Mouse (Mus musculus) heart, embryonic 12.5 days (tissue): ENCODE measurements at regions not wholly inside any gene's neighbourhood (a gene's known extent, or its start where the extent isn't known, plus 50 kb on each side); places are given as distances from the start of the nearest gene placed in this dataset.

Source experiments
- ATAC-seq: fragments of 200-750 bp; cut with Nextera tagmentation; 2 replicates; pipeline ENCODE4 v1.8.0; 2017; ENCODE audit warnings: moderate TSS enrichment, moderate library complexity; ENCODE audit not compliant: insufficient number of reproducible peaks, low FRiP score
- H3K27ac ChIP-seq: fragments of 300-500 bp; sonication (generic); 2 replicates; pipeline ENCODE4 v1.5.1; 2016; ENCODE audit warnings: mild to moderate bottlenecking, moderate library complexity; ENCODE audit not compliant: poor library complexity, severe bottlenecking
- H3K27me3 ChIP-seq: fragments of 300-500 bp; sonication (generic); replicated peaks from 2 replicates; pipeline ENCODE4 v1.6.1; 2016; ENCODE audit warnings: mild to moderate bottlenecking, moderate library complexity
- H3K36me3 ChIP-seq: fragments of 300-500 bp; sonication (generic); 2 replicates; pipeline ENCODE4 v1.6.1; 2016; ENCODE audit warnings: mild to moderate bottlenecking, moderate library complexity
- H3K4me1 ChIP-seq: fragments of 300-500 bp; sonication (generic); replicated peaks from 2 replicates; pipeline ENCODE4 v1.6.1; 2016; ENCODE audit warnings: mild to moderate bottlenecking
- H3K4me2 ChIP-seq: fragments of 300-500 bp; sonication (generic); 2 replicates; pipeline ENCODE4 v1.6.1; 2016; ENCODE audit warnings: mild to moderate bottlenecking, moderate library complexity
- H3K4me3 ChIP-seq: fragments of 300-500 bp; sonication (generic); 2 replicates; pipeline ENCODE4 v1.5.1; 2016; ENCODE audit warnings: mild to moderate bottlenecking
- H3K9ac ChIP-seq: fragments of 300-500 bp; sonication (generic); 2 replicates; pipeline ENCODE4 v1.6.1; 2016; ENCODE audit warnings: mild to moderate bottlenecking, moderate library complexity
- H3K9me3 ChIP-seq: fragments of 300-500 bp; sonication (generic); replicated peaks from 2 replicates; pipeline ENCODE4 v1.6.1; 2016; ENCODE audit warnings: mild to moderate bottlenecking, moderate library complexity
- WGBS: fragments of 180-500 bp; shearing (Covaris S2); methylation state at CpG from one replicate; pipeline ENCODE4 v1.1.7; 2016; 5-methylcytosine and 5-hydroxymethylcytosine counted together

- ATAC-seq, result no peak
- WGBS, result 83% methylated on average over 3 of the region's 3 CpGs
- no peak overlapping the region for H3K4me3 ChIP-seq
- no peaks in the 10 kb centered on the region for H3K4me1 ChIP-seq
- H3K27me3 ChIP-seq, result no peaks in the 10 kb centered on the region
- no peaks in the 10 kb centered on the region for H3K36me3 ChIP-seq
- H3K4me2 ChIP-seq, result no peak overlapping the region
- H3K9ac ChIP-seq, result no peak overlapping the region
- no peak overlapping the region for H3K27ac ChIP-seq
- no peaks in the 10 kb centered on the region for H3K9me3 ChIP-seq
Measured at GRCm38 (mm10) chr14:102882281-102882680, 100.2 kb downstream of the Kctd12 start.

- Histone ChIP-seq H3K27me3 (no peaks in the 10 kb centered on the region), H3K36me3 (no peaks in the 10 kb centered on the region), H3K9me3 (no peaks in the 10 kb centered on the region), H3K27ac (no peak overlapping the region), H3K9ac (no peak overlapping the region), H3K4me1 (no peaks in the 10 kb centered on the region), H3K4me2 (no peak overlapping the region), H3K4me3 (no peak overlapping the region)
- no peak for ATAC-seq
- WGBS, result 56% methylated on average over 1 of the region's 1 CpGs
Measured at GRCm38 (mm10) chr14:102880658-102881083, 101.8 kb downstream of the Kctd12 start.

- H3K27me3 ChIP-seq, result no peaks in the 10 kb centered on the region
- H3K9ac ChIP-seq, result no peak overlapping the region
- H3K4me1 ChIP-seq, result no peaks in the 10 kb centered on the region
- no peak overlapping the region for H3K4me2 ChIP-seq
- WGBS, result 82% methylated on average over 6 of the region's 6 CpGs
- no peaks in the 10 kb centered on the region for H3K36me3 ChIP-seq
- ATAC-seq, result no peak
- no peak overlapping the region for H3K4me3 ChIP-seq
- no peak overlapping the region for H3K27ac ChIP-seq
- no peaks in the 10 kb centered on the region for H3K9me3 ChIP-seq
Measured at GRCm38 (mm10) chr14:102878572-102878971, 103.9 kb downstream of the Kctd12 start.

- H3K9me3 ChIP-seq, result no peaks in the 10 kb centered on the region
- H3K27ac ChIP-seq, result no peak overlapping the region
- no peaks in the 10 kb centered on the region for H3K27me3 ChIP-seq
- WGBS, result 82% methylated on average over 1 of the region's 1 CpGs
- H3K9ac ChIP-seq, result no peak overlapping the region
- H3K4me3 ChIP-seq, result no peak overlapping the region
- no peak overlapping the region for H3K4me2 ChIP-seq
- H3K4me1 ChIP-seq, result no peaks in the 10 kb centered on the region
- H3K36me3 ChIP-seq, result no peaks in the 10 kb centered on the region
- no peak for ATAC-seq
Measured at GRCm38 (mm10) chr14:102868160-102868559, 114.3 kb downstream of the Kctd12 start.

- Histone ChIP-seq H3K9ac (no peak overlapping the region), H3K4me1 (no peaks in the 10 kb centered on the region), H3K4me2 (no peak overlapping the region), H3K27me3 (no peaks in the 10 kb centered on the region), H3K9me3 (no peaks in the 10 kb centered on the region), H3K27ac (no peak overlapping the region), H3K36me3 (no peaks in the 10 kb centered on the region), H3K4me3 (no peak overlapping the region)
- WGBS, result 83% methylated on average over 2 of the region's 2 CpGs
- no peak for ATAC-seq
Measured at GRCm38 (mm10) chr14:102867697-102868096, 114.7 kb downstream of the Kctd12 start.

GRCm38 (mm10) chr14:102866511-102866910, 115.9 kb downstream of the Kctd12 start:
- no peak overlapping the region for H3K27ac ChIP-seq
- no peak for ATAC-seq
- no peak overlapping the region for H3K4me2 ChIP-seq
- H3K4me3 ChIP-seq, result no peak overlapping the region
- H3K4me1 ChIP-seq, result no peaks in the 10 kb centered on the region
- no peak overlapping the region for H3K9ac ChIP-seq
- no peaks in the 10 kb centered on the region for H3K9me3 ChIP-seq
- H3K27me3 ChIP-seq, result no peaks in the 10 kb centered on the region
- H3K36me3 ChIP-seq, result no peaks in the 10 kb centered on the region
- 72% methylated on average over 1 of the region's 1 CpGs for WGBS

GRCm38 (mm10) chr14:102861694-102862093, 120.7 kb downstream of the Kctd12 start:
- no peak overlapping the region for H3K4me3 ChIP-seq
- H3K36me3 ChIP-seq, result no peaks in the 10 kb centered on the region
- no peaks in the 10 kb centered on the region for H3K27me3 ChIP-seq
- no peak overlapping the region for H3K27ac ChIP-seq
- WGBS, result 81% methylated on average over 1 of the region's 1 CpGs
- ATAC-seq, result no peak
- H3K4me1 ChIP-seq, result no peaks in the 10 kb centered on the region
- no peaks in the 10 kb centered on the region for H3K9me3 ChIP-seq
- no peak overlapping the region for H3K9ac ChIP-seq
- no peak overlapping the region for H3K4me2 ChIP-seq

- Histone ChIP-seq H3K27me3 (no peaks in the 10 kb centered on the region), H3K4me3 (no peak overlapping the region), H3K27ac (no peak overlapping the region), H3K4me2 (no peak overlapping the region), H3K9me3 (no peaks in the 10 kb centered on the region), H3K9ac (no peak overlapping the region), H3K36me3 (no peaks in the 10 kb centered on the region), H3K4me1 (no peaks in the 10 kb centered on the region)
- ATAC-seq, result no peak
- 70% methylated on average over 4 of the region's 4 CpGs for WGBS
Measured at GRCm38 (mm10) chr14:102859361-102859871, 123.0 kb downstream of the Kctd12 start.

GRCm38 (mm10) chr14:102855264-102855840, 127.1 kb downstream of the Kctd12 start:
- no peak for ATAC-seq
- Histone ChIP-seq H3K36me3 (no peaks in the 10 kb centered on the region), H3K4me1 (0 out of 2 replicates have a peak, but pooled peaks cover 3% of the 10 kb centered on the region), H3K4me3 (no peak overlapping the region), H3K27ac (no peak overlapping the region), H3K9me3 (no peaks in the 10 kb centered on the region), H3K27me3 (no peaks in the 10 kb centered on the region), H3K9ac (no peak overlapping the region), H3K4me2 (no peak overlapping the region)
- 81% methylated on average over 7 of the region's 7 CpGs for whole genome bisulfite sequencing

GRCm38 (mm10) chr14:102843700-102844099, 138.7 kb downstream of the Kctd12 start:
- Histone ChIP-seq H3K4me3 (no peak overlapping the region), H3K27ac (no peak overlapping the region), H3K4me2 (no peak overlapping the region), H3K36me3 (no peaks in the 10 kb centered on the region), H3K9me3 (no peaks in the 10 kb centered on the region), H3K9ac (no peak overlapping the region), H3K4me1 (no peaks in the 10 kb centered on the region), H3K27me3 (no peaks in the 10 kb centered on the region)
- 58% methylated on average over 3 of the region's 3 CpGs for WGBS
- ATAC-seq, result no peak

- ATAC-seq, result no peak
- no peak overlapping the region for H3K4me3 ChIP-seq
- 68% methylated on average over 1 of the region's 1 CpGs for WGBS
- H3K27ac ChIP-seq, result no peak overlapping the region
- H3K4me2 ChIP-seq, result no peak overlapping the region
- no peaks in the 10 kb centered on the region for H3K4me1 ChIP-seq
- no peaks in the 10 kb centered on the region for H3K36me3 ChIP-seq
- H3K9me3 ChIP-seq, result no peaks in the 10 kb centered on the region
- no peak overlapping the region for H3K9ac ChIP-seq
- H3K27me3 ChIP-seq, result no peaks in the 10 kb centered on the region
Measured at GRCm38 (mm10) chr14:102837602-102838001, 144.8 kb downstream of the Kctd12 start.
